In genomic region chr7:127014320-127014719, GRCm38 (mm10) we compare ENCODE assay signal across 8 mouse cellular contexts. TPM values are rescaled to one million over a fixed set of nuclear protein-coding genes. Genes with fewer than 3 reads are reported as not detected.
DNase-seq lines count a peak whose midpoint lies in the region; ATAC-seq and TF ChIP-seq lines count a peak whose summit lies in the region.

Gene Mvp, minus strand, starts transcription at chr7:127014621.

- H3K27ac ChIP-seq in liver, embryonic 14.5 days, result peak within 1 kb of the TSS; percentile 48

- H3K4me2 ChIP-seq in liver, embryonic 14.5 days (ENCODE audit: low read depth), result peak within 1 kb of the TSS; percentile 98

- no peaks in the 10 kb centered on the region for H3K27me3 ChIP-seq in liver, embryonic 14.5 days (ENCODE audit: control insufficient read depth, insufficient read depth, low read length)

- DNase-seq in urinary bladder, adult 2 months (ENCODE audit: low spot score), result peak; percentile 55
- no peak for DNase-seq in urinary bladder, postnatal 10 days (ENCODE audit: low spot score)
- peak; percentile 72 for DNase-seq in gastrocnemius, postnatal 25 days
- peak; percentile 91 for DNase-seq in induced T-regulatory cell, adult 2 months (ENCODE audit: low read depth)
- DNase-seq in liver, embryonic 14.5 days (ENCODE audit: low read depth in 3 of 3, low spot score in 3 of 3), result peak in 2 of 3 experiments; percentile 37 to 53
- peak; percentile 26 for DNase-seq in neural tube, embryonic 10.5 days (ENCODE audit: extremely low spot score, low spot score)
- no peak for DNase-seq in right cerebral cortex, postnatal 25 days

- WGBS in liver, embryonic 14.5 days (ENCODE audit: insufficient replicate concordance), result 19% methylated on average over 11 of the region's 11 CpGs

- no peak for TF ChIP-seq CTCF in liver, embryonic 14.5 days (IDR thresholded peaks at IDR 0.05; ENCODE audit: low read depth)

- peak; percentile 30 for ATAC-seq in common myeloid progenitor, adult 5-6 weeks (replicated peaks; ENCODE audit: low read depth, poor library complexity, severe bottlenecking)
- ATAC-seq in liver, embryonic 14.5 days (ENCODE audit: insufficient read depth), result no peak

- no peak for TF ChIP-seq EP300 in liver, embryonic 14.5 days (IDR thresholded peaks at IDR 0.05; ENCODE audit: low read depth)

- H3K9me3 ChIP-seq in liver, embryonic 14.5 days (ENCODE audit: control insufficient read depth, low read length), result no peaks in the 10 kb centered on the region

- H3K9ac ChIP-seq in liver, embryonic 14.5 days (replicated peaks), result peak within 1 kb of the TSS; percentile 48

- peaks cover 5% of the 10 kb centered on the region for H3K36me3 ChIP-seq in liver, embryonic 14.5 days (replicated peaks; ENCODE audit: control insufficient read depth, insufficient read depth, low read depth)

- H3K4me1 ChIP-seq in liver, embryonic 14.5 days (replicated peaks; ENCODE audit: control insufficient read depth in 2 of 2, insufficient read depth in 2 of 2, low read length in 1 of 2), result peaks cover 9 to 19% of the 10 kb centered on the region in 2 experiments

- peak within 1 kb of the TSS; percentile 69 to 80 for H3K4me3 ChIP-seq in liver, embryonic 14.5 days (ENCODE audit: insufficient read depth in 1 of 2, low read depth in 2 of 2, low read length in 2 of 2)

RNA-seq across cellular contexts. Expression of gene Mvp, which starts in this region (rescaled TPM):
- 46.2 and 52.7 TPM in 2 replicates for polyA plus RNA-seq in urinary bladder, adult 2 months (2012; rRNA removed)
- 19.3 and 21.8 TPM in 2 replicates for total RNA-seq in common myeloid progenitor, adult 5-6 weeks (2017)
- total RNA-seq in gastrocnemius, postnatal 25 days (2021), result 10 to 100 TPM; 20.4 to 23.3 TPM
- polyA plus RNA-seq in liver, embryonic 14.5 days (2012; rRNA removed), result 3.8 and 4.5 TPM in 2 replicates
- polyA plus RNA-seq in liver, embryonic 14.5 days (2014; fragmentation: Nextera tagmentation; extraction: Ambion mirVana), result 5.5 and 5.6 TPM in 2 replicates

Comparison
In these comparisons a context has a peak if more than half of its experiments do, and no peak if none do; other contexts are left out.
1. DNase-seq: peak in urinary bladder, adult 2 months (single experiment), gastrocnemius, postnatal 25 days (single experiment), induced T-regulatory cell, adult 2 months (single experiment), liver, embryonic 14.5 days (2 of 3) and neural tube, embryonic 10.5 days (single experiment); none in urinary bladder, postnatal 10 days (single experiment) and right cerebral cortex, postnatal 25 days (single experiment).